Mouse (Mus musculus) ovary, postnatal 36 days (tissue): ENCODE results near the gene Gm33543.

Source experiments
- DNase-seq: peaks from one replicate; pipeline ENCODE4 v3.0.0; 2022; ENCODE audit warnings: low spot score, mixed read lengths

Gm33543 gene

GRCm38 (mm10) chr10:95842789-95843637 is at the start of gene Gm33543:
Gm33543 (minus strand) TSS chr10:95842930.
- DNase-seq = no peak

- no peak for DNase-seq
These were observed 49.4 kb upstream of the Gm33543 start for GRCm38 (mm10) chr10:95892132-95892531.

- DNase-seq = no peak
These were observed 48.7 kb upstream of the Gm33543 start for GRCm38 (mm10) chr10:95891214-95891960.

GRCm38 (mm10) chr10:95883761-95884517 is 41.2 kb upstream of the Gm33543 start:
- DNase-seq = no peak

- no peak for DNase-seq
These were observed 39.3 kb upstream of the Gm33543 start for GRCm38 (mm10) chr10:95882036-95882435.

- DNase-seq = no peak
These were observed 37.5 kb upstream of the Gm33543 start for GRCm38 (mm10) chr10:95879983-95880934.

GRCm38 (mm10) chr10:95870782-95871181 is 28.1 kb upstream of the Gm33543 start:
- DNase-seq = no peak

- no peak for DNase-seq
These were observed 25.6 kb upstream of the Gm33543 start for GRCm38 (mm10) chr10:95868348-95868747.

- DNase-seq = no peak
These were observed 24.9 kb upstream of the Gm33543 start for GRCm38 (mm10) chr10:95867596-95867995.

GRCm38 (mm10) chr10:95864349-95865124 is 21.8 kb upstream of the Gm33543 start:
- DNase-seq = peak; percentile 5

GRCm38 (mm10) chr10:95862664-95863063 is 19.9 kb upstream of the Gm33543 start:
- no peak for DNase-seq

- no peak for DNase-seq
These were observed 15.4 kb upstream of the Gm33543 start for GRCm38 (mm10) chr10:95858164-95858563.

- DNase-seq = no peak
These were observed 12.7 kb upstream of the Gm33543 start for GRCm38 (mm10) chr10:95855411-95855810.

GRCm38 (mm10) chr10:95850504-95850903 is 7.8 kb upstream of the Gm33543 start:
- DNase-seq = no peak

GRCm38 (mm10) chr10:95846739-95847138 is 4.0 kb upstream of the Gm33543 start:
- no peak for DNase-seq

- no peak for DNase-seq
These were observed 3.6 kb upstream of the Gm33543 start for GRCm38 (mm10) chr10:95846281-95846680.

- no peak for DNase-seq
These were observed 1.1 kb upstream of the Gm33543 start for GRCm38 (mm10) chr10:95843878-95844277.

- DNase-seq = no peak
These were observed 1.5 kb downstream of the Gm33543 start for GRCm38 (mm10) chr10:95841241-95841640.

GRCm38 (mm10) chr10:95839803-95840202 is 2.9 kb downstream of the Gm33543 start:
- DNase-seq = no peak

- no peak for DNase-seq
These were observed 3.7 kb downstream of the Gm33543 start for GRCm38 (mm10) chr10:95839036-95839435.
